Mouse (Mus musculus): ENCODE measurements around the gene Vars. TPM values are rescaled to one million over a fixed set of nuclear protein-coding genes. Genes with fewer than 3 reads are reported as not detected.
A peak's percentile ranks its signal among the peaks of the same experiment; 100 is the strongest.

Vars gene
- polyA plus RNA-seq, 1 experiment from 2014 or later: 82.6 TPM

- Histone ChIP-seq H3K4me3 (peak overlapping the region; percentile 75), H3K4me2 (peak overlapping the region; percentile 88), H3K9me3 (replicated peaks) (no peaks in the 10 kb centered on the region; the same call in 1 of the 2 replicates), H3K27me3 (replicated peaks) (no peaks in the 10 kb centered on the region), H3K4me1 (replicated peaks) (peaks cover 45% of the 10 kb centered on the region), H3K36me3 (peaks cover 41% of the 10 kb centered on the region), H3K27ac (ENCODE audit: poor library complexity, severe bottlenecking) (peak overlapping the region; percentile 99), H3K9ac (peak overlapping the region; percentile 94)
- WGBS: under 1% methylated on average over 21 of the region's 21 CpGs
- ATAC-seq (ENCODE audit: insufficient number of reproducible peaks, low FRiP score): peak; percentile 80
Measured at GRCm38 (mm10) chr17:35051156-35052086, 50.6 kb downstream of the Vars start.

- Histone ChIP-seq H3K9me3 (replicated peaks) (no peaks in the 10 kb centered on the region; the same call in 1 of the 2 replicates), H3K36me3 (peaks cover 48% of the 10 kb centered on the region), H3K4me2 (peak overlapping the region; percentile 88), H3K4me1 (replicated peaks) (peaks cover 41% of the 10 kb centered on the region), H3K4me3 (peak overlapping the region; percentile 75), H3K27ac (ENCODE audit: poor library complexity, severe bottlenecking) (peak overlapping the region; percentile 99), H3K27me3 (replicated peaks) (no peaks in the 10 kb centered on the region), H3K9ac (peak overlapping the region; percentile 94)
- 68% methylated on average over 12 of the region's 12 CpGs for WGBS
- ATAC-seq (ENCODE audit: insufficient number of reproducible peaks, low FRiP score): no peak
Measured at GRCm38 (mm10) chr17:35052271-35052798, 51.5 kb downstream of the Vars start.

GRCm38 (mm10) chr17:35055691-35056495 lies 55.1 kb downstream of the Vars start:
- WGBS: 86% methylated on average over 7 of the region's 7 CpGs
- H3K4me3 ChIP-seq: no peak overlapping the region
- H3K27ac ChIP-seq (ENCODE audit: poor library complexity, severe bottlenecking): no peak overlapping the region
- ATAC-seq (ENCODE audit: insufficient number of reproducible peaks, low FRiP score): no peak
- peaks cover 37% of the 10 kb centered on the region for H3K4me1 ChIP-seq (replicated peaks)
- H3K4me2 ChIP-seq: no peak overlapping the region
- H3K9me3 ChIP-seq (replicated peaks): no peaks in the 10 kb centered on the region; the same call in 1 of the 2 replicates
- H3K9ac ChIP-seq: no peak overlapping the region
- no peaks in the 10 kb centered on the region for H3K27me3 ChIP-seq (replicated peaks)
- H3K36me3 ChIP-seq: peaks cover 69% of the 10 kb centered on the region

GRCm38 (mm10) chr17:35057090-35057489 lies 56.3 kb downstream of the Vars start:
- Histone ChIP-seq H3K36me3 (peaks cover 79% of the 10 kb centered on the region), H3K9ac (peak overlapping the region; percentile 8; the same call in 1 of the 2 replicates), H3K4me1 (replicated peaks) (peaks cover 35% of the 10 kb centered on the region), H3K4me2 (no peak overlapping the region), H3K27ac (ENCODE audit: poor library complexity, severe bottlenecking) (no peak overlapping the region), H3K4me3 (no peak overlapping the region), H3K9me3 (replicated peaks) (no peaks in the 10 kb centered on the region; the same call in 1 of the 2 replicates), H3K27me3 (replicated peaks) (no peaks in the 10 kb centered on the region)
- no peak for ATAC-seq (ENCODE audit: insufficient number of reproducible peaks, low FRiP score)
- 74% methylated on average over 3 of the region's 3 CpGs for WGBS

GRCm38 (mm10) chr17:35058316-35058715 lies 57.5 kb downstream of the Vars start:
- H3K27ac ChIP-seq (ENCODE audit: poor library complexity, severe bottlenecking): peak overlapping the region; percentile 95
- H3K9me3 ChIP-seq (replicated peaks): no peaks in the 10 kb centered on the region; the same call in 1 of the 2 replicates
- no peak for ATAC-seq (ENCODE audit: insufficient number of reproducible peaks, low FRiP score)
- WGBS: 63% methylated on average over 9 of the region's 9 CpGs
- H3K4me2 ChIP-seq: peak overlapping the region; percentile 96
- H3K9ac ChIP-seq: 0 out of 2 replicates have a peak overlapping the region, but pooled peaks have one; percentile 3
- H3K27me3 ChIP-seq (replicated peaks): peaks cover 7% of the 10 kb centered on the region; the same call in 1 of the 2 replicates
- peaks cover 25% of the 10 kb centered on the region for H3K4me1 ChIP-seq (replicated peaks)
- H3K4me3 ChIP-seq: 0 out of 2 replicates have a peak overlapping the region, but pooled peaks have one; percentile 76
- H3K36me3 ChIP-seq: peaks cover 80% of the 10 kb centered on the region

GRCm38 (mm10) chr17:35058911-35059892 lies 58.4 kb downstream of the Vars start, which contains the start of gene Ddah2:
Gene Ddah2, plus strand, starts transcription at chr17:35059035.
- Histone ChIP-seq H3K4me3 (peak within 1 kb of the TSS; percentile 76), H3K36me3 (peaks cover 72% of the 10 kb centered on the region), H3K9me3 (replicated peaks) (no peaks in the 10 kb centered on the region; the same call in 1 of the 2 replicates), H3K4me2 (peak within 1 kb of the TSS; percentile 96), H3K4me1 (replicated peaks) (peaks cover 28% of the 10 kb centered on the region), H3K27ac (ENCODE audit: poor library complexity, severe bottlenecking) (peak within 1 kb of the TSS; percentile 95), H3K27me3 (replicated peaks) (peaks cover 16% of the 10 kb centered on the region), H3K9ac (peak within 1 kb of the TSS; percentile 92)
- peak; percentile 95 for ATAC-seq (ENCODE audit: insufficient number of reproducible peaks, low FRiP score)
- under 1% methylated on average over 57 of the region's 57 CpGs for WGBS

GRCm38 (mm10) chr17:35060071-35060470 lies 59.3 kb downstream of the Vars start:
- peaks cover 34% of the 10 kb centered on the region for H3K4me1 ChIP-seq (replicated peaks)
- H3K36me3 ChIP-seq: peaks cover 64% of the 10 kb centered on the region
- H3K9me3 ChIP-seq (replicated peaks): no peaks in the 10 kb centered on the region
- no peak for ATAC-seq (ENCODE audit: insufficient number of reproducible peaks, low FRiP score)
- H3K27me3 ChIP-seq (replicated peaks): peaks cover 24% of the 10 kb centered on the region
- peak overlapping the region; percentile 92 for H3K9ac ChIP-seq
- peak overlapping the region; percentile 96 for H3K4me2 ChIP-seq
- H3K4me3 ChIP-seq: peak overlapping the region; percentile 76
- H3K27ac ChIP-seq (ENCODE audit: poor library complexity, severe bottlenecking): no peak overlapping the region
- 28% methylated on average over 14 of the region's 14 CpGs for WGBS

- Histone ChIP-seq H3K27ac (ENCODE audit: poor library complexity, severe bottlenecking) (no peak overlapping the region), H3K4me2 (peak overlapping the region; percentile 96), H3K36me3 (peaks cover 57% of the 10 kb centered on the region), H3K27me3 (replicated peaks) (peaks cover 32% of the 10 kb centered on the region), H3K4me1 (replicated peaks) (peaks cover 40% of the 10 kb centered on the region), H3K4me3 (peak overlapping the region; percentile 76), H3K9ac (0 out of 2 replicates have a peak overlapping the region, but pooled peaks have one; percentile 92), H3K9me3 (replicated peaks) (no peaks in the 10 kb centered on the region)
- ATAC-seq (ENCODE audit: insufficient number of reproducible peaks, low FRiP score): no peak
- 61% methylated on average over 22 of the region's 22 CpGs for WGBS
Measured at GRCm38 (mm10) chr17:35060737-35061297, 60.0 kb downstream of the Vars start.

- H3K9ac ChIP-seq: no peak overlapping the region
- no peak overlapping the region for H3K27ac ChIP-seq (ENCODE audit: poor library complexity, severe bottlenecking)
- peaks cover 37% of the 10 kb centered on the region for H3K27me3 ChIP-seq (replicated peaks)
- peaks cover 42% of the 10 kb centered on the region for H3K4me1 ChIP-seq (replicated peaks)
- 80% methylated on average over 8 of the region's 8 CpGs for WGBS
- no peaks in the 10 kb centered on the region for H3K9me3 ChIP-seq (replicated peaks)
- no peak overlapping the region for H3K4me3 ChIP-seq
- peaks cover 52% of the 10 kb centered on the region for H3K36me3 ChIP-seq
- H3K4me2 ChIP-seq: no peak overlapping the region
- ATAC-seq (ENCODE audit: insufficient number of reproducible peaks, low FRiP score): no peak
Measured at GRCm38 (mm10) chr17:35061299-35061698, 60.5 kb downstream of the Vars start.
